10 mouse cellular contexts compared by ENCODE assay signal in genomic region chr4:56725839-56726238, GRCm38 (mm10). TPM values are rescaled to one million over a fixed set of nuclear protein-coding genes. Genes with fewer than 3 reads are reported as not detected.
A peak's percentile ranks its signal among the peaks of the same experiment; 100 is the strongest.
DNase-seq lines count a peak whose midpoint lies in the region; ATAC-seq lines count a peak whose summit lies in the region.
"Had no signal": no experiment of that assay in that cellular context is flagged by ENCODE, and none has a peak within 500 bp of the region (broad histone marks: within the 10 kb centered on the region; RNA-seq: fewer than 3 reads in every experiment).

No protein-coding gene starts in this region.

- ATAC-seq in CD4-positive, CD25-positive, alpha-beta regulatory T cell, adult 4 months, result no peak
- no peak for ATAC-seq in liver, embryonic 11.5 days (replicated peaks; ENCODE audit: low FRiP score)
- ATAC-seq in forebrain, embryonic 11.5 days (replicated peaks; ENCODE audit: low FRiP score), result no peak
- ATAC-seq in inflammation-experienced regulatory T-cells, adult 6 months, result no peak

- no peaks in the 10 kb centered on the region for H3K27me3 ChIP-seq in liver, embryonic 11.5 days (replicated peaks; ENCODE audit: control insufficient read depth, insufficient read depth, low read length)
- no peaks in the 10 kb centered on the region for H3K27me3 ChIP-seq in forebrain, embryonic 11.5 days (ENCODE audit: control insufficient read depth, insufficient read depth, low read length)

- 53% methylated on average over 8 of the region's 8 CpGs for WGBS in liver, embryonic 11.5 days
- 61% methylated on average over 8 of the region's 8 CpGs for WGBS in forebrain, embryonic 11.5 days

- no peaks in the 10 kb centered on the region for H3K9me3 ChIP-seq in liver, embryonic 11.5 days (ENCODE audit: control insufficient read depth, low read length)
- H3K9me3 ChIP-seq in forebrain, embryonic 11.5 days (ENCODE audit: control insufficient read depth, low read length), result no peaks in the 10 kb centered on the region

- no peak overlapping the region for H3K4me3 ChIP-seq in liver, embryonic 11.5 days (ENCODE audit: low read depth, low read length)
- no peak overlapping the region for H3K4me3 ChIP-seq in forebrain, embryonic 11.5 days (ENCODE audit: low read depth, low read length)

- peak; percentile 34 for DNase-seq in CD4-positive, CD25-positive, alpha-beta regulatory T cell, adult 2 months (ENCODE audit: low read depth, low spot score)
- DNase-seq in liver (peak; percentile 20), R1 (ENCODE audit: low read depth, low spot score) (peak; percentile 83)
- DNase-seq in liver, embryonic 11.5 days (ENCODE audit: low spot score), result no peak
- DNase-seq in naive thymus-derived CD4-positive, alpha-beta T cell, adult 2 months (ENCODE audit: low read depth), result peak; percentile 5
- DNase-seq in forebrain, embryonic 11.5 days (ENCODE audit: low spot score), result no peak
- DNase-seq: gastrocnemius, postnatal 14 days; kidney, adult 9 months had no signal

- H3K27ac ChIP-seq in liver, embryonic 11.5 days (ENCODE audit: low read depth, low read length), result no peak overlapping the region
- H3K27ac ChIP-seq in forebrain, embryonic 11.5 days (ENCODE audit: low read depth, low read length), result no peak overlapping the region

- no peaks in the 10 kb centered on the region for H3K36me3 ChIP-seq in liver, embryonic 11.5 days (ENCODE audit: control insufficient read depth, insufficient read depth, low read length)
- no peaks in the 10 kb centered on the region for H3K36me3 ChIP-seq in forebrain, embryonic 11.5 days (ENCODE audit: control insufficient read depth, insufficient read depth, low read length)

- H3K4me1 ChIP-seq in liver, embryonic 11.5 days (replicated peaks; ENCODE audit: control insufficient read depth, insufficient read depth, low read length), result no peaks in the 10 kb centered on the region
- H3K4me1 ChIP-seq in forebrain, embryonic 11.5 days (replicated peaks; ENCODE audit: control insufficient read depth, insufficient read depth, low read length), result no peaks in the 10 kb centered on the region

- H3K9ac ChIP-seq in liver, embryonic 11.5 days (ENCODE audit: low read depth, low read length), result no peak overlapping the region
- no peak overlapping the region for H3K9ac ChIP-seq in forebrain, embryonic 11.5 days (ENCODE audit: low read length)

- no peak overlapping the region for H3K4me2 ChIP-seq in liver, embryonic 11.5 days
- H3K4me2 ChIP-seq in forebrain, embryonic 11.5 days (ENCODE audit: low read depth, low read length, severe bottlenecking), result no peak overlapping the region

RNA-seq across cellular contexts. Expression of gene Gm26657, which starts 14.0 kb away (rescaled TPM):
- polyA plus RNA-seq in CD4-positive, CD25-positive, alpha-beta regulatory T cell, adult 4 months (2017; shearing (Covaris generic)), result not detected
- not detected in 2 replicates for polyA plus RNA-seq in liver, embryonic 11.5 days (2014; fragmentation: Nextera tagmentation; extraction: Ambion mirVana)
- polyA plus RNA-seq in forebrain, embryonic 11.5 days (2014; fragmentation: Nextera tagmentation; extraction: Ambion mirVana), result not detected in 2 replicates
- polyA plus RNA-seq in inflammation-experienced regulatory T-cells, adult 6 months (2017; shearing (Covaris generic)), result not detected

RNA-seq across cellular contexts. Expression of gene Actl7b, which starts 15.4 kb away (rescaled TPM):
- not detected for polyA plus RNA-seq in CD4-positive, CD25-positive, alpha-beta regulatory T cell, adult 4 months (2017; shearing (Covaris generic))
- polyA plus RNA-seq in liver, embryonic 11.5 days (2014; fragmentation: Nextera tagmentation; extraction: Ambion mirVana), result not detected in 2 replicates
- 0.19 TPM in 1 of 2 replicates, not detected in the other for polyA plus RNA-seq in forebrain, embryonic 11.5 days (2014; fragmentation: Nextera tagmentation; extraction: Ambion mirVana)
- polyA plus RNA-seq in inflammation-experienced regulatory T-cells, adult 6 months (2017; shearing (Covaris generic)), result not detected

RNA-seq across cellular contexts. Expression of gene Actl7a, which starts 17.4 kb away (rescaled TPM):
- not detected for polyA plus RNA-seq in CD4-positive, CD25-positive, alpha-beta regulatory T cell, adult 4 months (2017; shearing (Covaris generic))
- not detected in 2 replicates for polyA plus RNA-seq in liver, embryonic 11.5 days (2014; fragmentation: Nextera tagmentation; extraction: Ambion mirVana)
- polyA plus RNA-seq in forebrain, embryonic 11.5 days (2014; fragmentation: Nextera tagmentation; extraction: Ambion mirVana), result 0.12 TPM in 1 of 2 replicates, not detected in the other
- not detected for polyA plus RNA-seq in inflammation-experienced regulatory T-cells, adult 6 months (2017; shearing (Covaris generic))

Comparison
In these comparisons a context has a peak if more than half of its experiments do, and no peak if none do; other contexts are left out.
1. DNase-seq: peak in CD4-positive, CD25-positive, alpha-beta regulatory T cell, adult 2 months (single experiment), liver (single experiment), R1 (single experiment) and naive thymus-derived CD4-positive, alpha-beta T cell, adult 2 months (single experiment); none in liver, embryonic 11.5 days (single experiment) and forebrain, embryonic 11.5 days (single experiment).